Mouse (Mus musculus) embryonic facial prominence, embryonic 12.5 days (tissue): ENCODE data around the gene Ubald1. TPM values are rescaled to one million over a fixed set of nuclear protein-coding genes. Genes with fewer than 3 reads are reported as not detected.

ENCODE experiments used
- ATAC-seq: fragments of 200-750 bp; cut with Nextera tagmentation; 2 replicates; pipeline ENCODE4 v1.8.0; 2017; ENCODE audit not compliant: insufficient number of reproducible peaks, insufficient read depth, low FRiP score, low TSS enrichment
- H3K27ac ChIP-seq: fragments of 300-500 bp; sonication (generic); 2 replicates; pipeline ENCODE4 v1.5.1; 2016; ENCODE audit warnings: mild to moderate bottlenecking
- H3K27me3 ChIP-seq: fragments of 300-500 bp; sonication (generic); 2 replicates; pipeline ENCODE4 v1.6.1; 2016; ENCODE audit warnings: mild to moderate bottlenecking, moderate library complexity
- H3K36me3 ChIP-seq: fragments of 300-500 bp; sonication (generic); 2 replicates; pipeline ENCODE4 v1.6.1; 2016; ENCODE audit warnings: mild to moderate bottlenecking
- H3K4me1 ChIP-seq: fragments of 300-500 bp; sonication (generic); 2 replicates; pipeline ENCODE4 v1.6.1; 2016
- H3K4me2 ChIP-seq: fragments of 300-500 bp; sonication (generic); replicated peaks from 2 replicates; pipeline ENCODE4 v1.6.1; 2016; ENCODE audit warnings: mild to moderate bottlenecking, moderate library complexity
- H3K4me3 ChIP-seq: fragments of 300-500 bp; sonication (generic); 2 replicates; pipeline ENCODE4 v1.5.1; 2016; ENCODE audit warnings: mild to moderate bottlenecking
- H3K9ac ChIP-seq: fragments of 300-500 bp; sonication (generic); 2 replicates; pipeline ENCODE4 v1.6.1; 2016; ENCODE audit warnings: mild to moderate bottlenecking, moderate library complexity
- H3K9me3 ChIP-seq: fragments of 300-500 bp; sonication (generic); 2 replicates; pipeline ENCODE4 v1.6.1; 2016; ENCODE audit warnings: mild to moderate bottlenecking, moderate library complexity
- WGBS: fragments of 180-500 bp; shearing (Covaris S2); methylation state at CpG from one replicate; pipeline ENCODE4 v1.1.7; 2016; 5-methylcytosine and 5-hydroxymethylcytosine counted together
- polyA plus RNA-seq: library from polyadenylated mRNA; unstranded; fragments of >200 nt; fragmentation: Nextera tagmentation; extraction: Ambion mirVana; gene quantifications from 2 replicates; pipeline ENCODE4 v1.2.1, GENCODE M21; 2016

Ubald1 gene
- 31.2 and 32.7 TPM in 2 replicates for polyA plus RNA-seq

DNA sequence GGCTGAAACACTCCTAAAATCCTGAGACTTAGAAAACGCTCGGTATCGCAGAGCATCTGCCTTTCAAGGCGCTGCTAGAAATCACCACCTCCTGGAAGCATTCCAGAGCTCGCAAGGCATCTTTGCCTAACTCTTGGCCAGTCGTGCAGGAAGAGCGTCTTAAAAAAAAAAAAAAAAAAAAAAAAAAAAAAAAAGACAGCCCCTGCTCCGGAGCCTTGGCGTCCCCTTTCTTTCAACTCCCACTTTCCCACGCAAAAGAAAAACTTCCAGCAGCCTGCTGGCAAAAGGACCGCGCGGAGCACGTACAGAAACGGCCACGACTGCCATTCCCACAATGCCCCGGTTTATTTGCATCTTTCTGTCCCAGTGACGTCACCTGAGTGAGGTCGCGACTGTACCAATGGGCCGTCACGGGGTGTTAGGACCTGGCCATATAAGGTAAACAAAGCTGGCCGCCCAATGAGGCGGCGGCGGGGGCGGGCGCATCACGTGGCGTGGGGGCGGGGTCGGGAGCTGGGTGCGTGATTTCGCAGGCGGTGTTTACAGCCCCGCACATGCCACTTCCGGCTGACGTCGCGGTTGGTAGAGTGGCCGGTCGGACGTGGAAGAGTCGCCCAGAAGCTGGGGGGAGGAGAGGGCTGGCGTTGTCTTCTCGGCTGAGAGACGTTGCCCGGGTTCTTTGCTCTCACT lies at the start of gene Ubald1:
Gene Ubald1 (minus strand): TSS at position 180 of the 690 bp plus-strand sequence.
- H3K4me1 ChIP-seq = peaks cover 20% of the 10 kb centered on the region
- ATAC-seq = peak; percentile 74
- H3K9me3 ChIP-seq = no peaks in the 10 kb centered on the region
- WGBS = 1% methylated on average over 48 of the region's 48 CpGs
- H3K4me2 ChIP-seq = peak within 1 kb of the TSS; percentile 82
- peak within 1 kb of the TSS; percentile 99 for H3K27ac ChIP-seq
- peak within 1 kb of the TSS; percentile 88 for H3K4me3 ChIP-seq
- H3K9ac ChIP-seq = peak within 1 kb of the TSS; percentile 87
- H3K27me3 ChIP-seq = no peaks in the 10 kb centered on the region
- peaks cover 9% of the 10 kb centered on the region for H3K36me3 ChIP-seq

GRCm38 (mm10) chr16:4928474-4928873 lies 48.4 kb upstream of the Ubald1 start:
- Histone ChIP-seq H3K4me2 (no peak overlapping the region), H3K4me1 (no peaks in the 10 kb centered on the region), H3K27ac (no peak overlapping the region), H3K27me3 (no peaks in the 10 kb centered on the region), H3K4me3 (no peak overlapping the region), H3K36me3 (peaks cover 84% of the 10 kb centered on the region), H3K9ac (no peak overlapping the region), H3K9me3 (no peaks in the 10 kb centered on the region)
- 89% methylated on average over 2 of the region's 2 CpGs for WGBS
- no peak for ATAC-seq

- H3K27me3 ChIP-seq = no peaks in the 10 kb centered on the region
- no peak for ATAC-seq
- H3K36me3 ChIP-seq = peaks cover 84% of the 10 kb centered on the region
- H3K4me2 ChIP-seq = no peak overlapping the region
- H3K9me3 ChIP-seq = no peaks in the 10 kb centered on the region
- H3K4me1 ChIP-seq = no peaks in the 10 kb centered on the region
- WGBS = 90% methylated on average over 7 of the region's 7 CpGs
- H3K27ac ChIP-seq = no peak overlapping the region
- H3K9ac ChIP-seq = no peak overlapping the region
- no peak overlapping the region for H3K4me3 ChIP-seq
Measured at GRCm38 (mm10) chr16:4927967-4928366, 47.9 kb upstream of the Ubald1 start.

GRCm38 (mm10) chr16:4923996-4924395 lies 43.9 kb upstream of the Ubald1 start:
- Histone ChIP-seq H3K9me3 (no peaks in the 10 kb centered on the region), H3K9ac (no peak overlapping the region), H3K27me3 (no peaks in the 10 kb centered on the region), H3K4me1 (no peaks in the 10 kb centered on the region), H3K27ac (no peak overlapping the region), H3K4me3 (no peak overlapping the region), H3K36me3 (peaks cover 75% of the 10 kb centered on the region), H3K4me2 (no peak overlapping the region)
- 94% methylated on average over 5 of the region's 5 CpGs for WGBS
- no peak for ATAC-seq

DNA sequence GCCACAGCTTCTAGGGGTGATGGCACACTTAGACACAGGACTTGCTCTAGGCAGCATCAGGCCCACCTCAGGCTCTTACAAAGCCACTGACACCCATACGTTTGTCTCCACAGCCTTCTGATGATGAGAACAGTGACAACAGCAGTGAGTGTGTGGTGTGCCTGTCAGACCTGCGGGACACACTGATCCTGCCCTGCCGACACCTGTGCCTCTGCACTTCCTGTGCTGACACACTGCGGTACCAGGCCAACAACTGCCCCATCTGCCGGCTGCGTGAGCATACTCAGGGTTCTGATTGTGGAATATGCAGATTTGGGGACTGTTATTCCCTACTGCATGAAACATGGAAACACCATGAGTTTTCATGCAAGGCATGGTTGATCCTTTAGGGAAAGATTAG lies 42.4 kb upstream of the Ubald1 start:
- no peak overlapping the region for H3K27ac ChIP-seq
- no peaks in the 10 kb centered on the region for H3K4me1 ChIP-seq
- ATAC-seq = no peak
- H3K27me3 ChIP-seq = no peaks in the 10 kb centered on the region
- 90% methylated on average over 6 of the region's 6 CpGs for WGBS
- no peak overlapping the region for H3K9ac ChIP-seq
- H3K4me2 ChIP-seq = no peak overlapping the region
- no peaks in the 10 kb centered on the region for H3K9me3 ChIP-seq
- no peak overlapping the region for H3K4me3 ChIP-seq
- H3K36me3 ChIP-seq = peaks cover 66% of the 10 kb centered on the region

- H3K4me3 ChIP-seq = no peak overlapping the region
- H3K9ac ChIP-seq = no peak overlapping the region
- no peaks in the 10 kb centered on the region for H3K4me1 ChIP-seq
- ATAC-seq = no peak
- peaks cover 69% of the 10 kb centered on the region for H3K36me3 ChIP-seq
- H3K27me3 ChIP-seq = no peaks in the 10 kb centered on the region
- no peak overlapping the region for H3K27ac ChIP-seq
- 78% methylated on average over 4 of the region's 4 CpGs for WGBS
- no peak overlapping the region for H3K4me2 ChIP-seq
- H3K9me3 ChIP-seq = no peaks in the 10 kb centered on the region
Measured at GRCm38 (mm10) chr16:4920556-4920955, 40.4 kb upstream of the Ubald1 start.

DNA sequence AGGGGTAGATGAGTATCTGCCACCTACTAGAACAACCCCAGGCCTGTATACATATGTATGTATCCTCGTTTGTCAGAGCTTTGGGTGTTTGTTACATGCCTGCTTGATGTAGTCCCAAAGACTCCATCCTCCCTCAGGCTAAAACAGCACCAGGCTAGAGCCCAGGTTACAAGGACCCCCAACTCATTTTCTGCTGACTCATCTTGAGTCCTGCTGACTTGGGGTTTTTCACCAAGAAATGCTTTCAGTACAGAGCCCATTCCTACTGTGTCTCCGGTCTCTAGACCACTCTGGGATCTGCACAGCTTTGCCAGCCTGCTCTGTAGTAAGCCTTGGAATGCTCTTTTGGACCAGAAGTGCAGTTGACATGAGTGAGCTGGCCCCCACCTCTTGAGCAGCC lies 36.5 kb upstream of the Ubald1 start:
- Histone ChIP-seq H3K4me2 (no peak overlapping the region), H3K9me3 (no peaks in the 10 kb centered on the region), H3K4me1 (peaks cover 3% of the 10 kb centered on the region; the same call in 1 of the 2 replicates), H3K4me3 (no peak overlapping the region), H3K36me3 (peaks cover 59% of the 10 kb centered on the region), H3K27me3 (no peaks in the 10 kb centered on the region), H3K27ac (no peak overlapping the region), H3K9ac (no peak overlapping the region)
- 84% methylated on average over 2 of the region's 2 CpGs for WGBS
- ATAC-seq = no peak

DNA sequence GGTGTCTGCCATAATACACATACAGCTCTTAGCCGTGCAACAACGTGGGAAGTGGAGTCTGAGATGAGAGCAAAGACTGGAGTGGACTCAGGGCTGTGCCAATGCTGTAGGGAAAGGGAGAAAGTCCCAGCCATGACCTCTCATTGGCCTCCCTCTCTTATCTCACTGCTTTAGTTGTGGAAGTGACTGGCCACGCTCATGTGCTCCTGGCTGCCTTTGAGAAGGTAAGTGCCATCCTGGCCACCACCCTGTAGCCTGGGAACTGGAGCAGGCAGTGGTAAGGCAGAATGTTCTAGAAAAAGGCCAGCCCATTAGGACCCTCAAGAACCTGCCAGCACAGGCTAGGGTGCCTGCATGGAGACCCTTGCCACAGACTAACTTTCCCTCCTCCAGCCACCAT lies 35.8 kb upstream of the Ubald1 start:
- H3K9me3 ChIP-seq = no peaks in the 10 kb centered on the region
- no peak for ATAC-seq
- peaks cover 66% of the 10 kb centered on the region for H3K36me3 ChIP-seq
- no peak overlapping the region for H3K27ac ChIP-seq
- WGBS = 92% methylated on average over 3 of the region's 3 CpGs
- no peak overlapping the region for H3K4me3 ChIP-seq
- H3K4me1 ChIP-seq = peaks cover 3% of the 10 kb centered on the region; the same call in 1 of the 2 replicates
- no peak overlapping the region for H3K4me2 ChIP-seq
- no peaks in the 10 kb centered on the region for H3K27me3 ChIP-seq
- no peak overlapping the region for H3K9ac ChIP-seq

DNA sequence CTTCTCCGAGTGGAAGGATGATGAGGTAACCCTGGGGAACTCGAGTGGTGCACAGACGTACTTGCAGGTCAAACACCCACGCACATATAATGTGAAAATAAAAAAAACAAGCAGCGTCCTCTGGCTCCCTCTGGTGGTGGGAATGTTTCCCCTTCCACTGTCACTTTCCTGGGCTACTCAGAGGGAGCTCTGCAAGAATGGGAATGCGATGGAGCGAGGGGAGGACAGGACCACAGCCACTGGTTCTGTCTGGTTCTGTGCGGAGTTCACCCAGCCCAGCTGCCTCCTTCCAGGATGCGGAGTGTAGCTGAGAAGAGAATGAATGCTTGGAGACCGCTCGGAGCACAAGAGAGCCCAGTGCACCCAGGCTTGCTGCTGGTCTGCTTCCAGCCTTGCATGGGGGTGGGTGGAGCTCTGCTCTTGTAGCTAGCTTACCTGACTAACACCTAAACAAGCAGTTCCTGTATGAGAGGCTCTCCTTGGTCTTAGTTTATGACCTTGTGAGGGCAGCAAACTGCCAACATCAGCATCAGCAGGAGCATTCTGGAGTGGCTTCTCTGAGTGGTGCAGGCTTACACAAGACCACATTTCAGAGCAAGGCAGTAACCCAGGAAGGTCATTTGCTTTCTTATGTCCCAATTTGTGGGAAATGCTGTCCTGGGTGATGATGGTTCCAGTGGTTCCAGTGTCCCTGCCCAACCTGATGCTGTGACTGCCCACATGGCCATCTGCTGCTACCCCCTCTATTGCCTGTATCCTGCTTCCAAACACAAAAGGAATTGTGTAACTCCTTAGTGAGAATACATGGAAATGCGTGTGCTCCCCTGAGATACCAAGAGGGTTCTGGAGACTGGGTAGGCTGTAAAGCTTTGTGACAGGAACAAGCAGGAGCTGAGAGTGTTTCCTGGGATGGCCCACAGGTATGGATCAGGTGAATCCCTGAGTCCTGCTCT lies 33.9 kb upstream of the Ubald1 start:
- 34% methylated on average over 12 of the region's 12 CpGs for WGBS

DNA sequence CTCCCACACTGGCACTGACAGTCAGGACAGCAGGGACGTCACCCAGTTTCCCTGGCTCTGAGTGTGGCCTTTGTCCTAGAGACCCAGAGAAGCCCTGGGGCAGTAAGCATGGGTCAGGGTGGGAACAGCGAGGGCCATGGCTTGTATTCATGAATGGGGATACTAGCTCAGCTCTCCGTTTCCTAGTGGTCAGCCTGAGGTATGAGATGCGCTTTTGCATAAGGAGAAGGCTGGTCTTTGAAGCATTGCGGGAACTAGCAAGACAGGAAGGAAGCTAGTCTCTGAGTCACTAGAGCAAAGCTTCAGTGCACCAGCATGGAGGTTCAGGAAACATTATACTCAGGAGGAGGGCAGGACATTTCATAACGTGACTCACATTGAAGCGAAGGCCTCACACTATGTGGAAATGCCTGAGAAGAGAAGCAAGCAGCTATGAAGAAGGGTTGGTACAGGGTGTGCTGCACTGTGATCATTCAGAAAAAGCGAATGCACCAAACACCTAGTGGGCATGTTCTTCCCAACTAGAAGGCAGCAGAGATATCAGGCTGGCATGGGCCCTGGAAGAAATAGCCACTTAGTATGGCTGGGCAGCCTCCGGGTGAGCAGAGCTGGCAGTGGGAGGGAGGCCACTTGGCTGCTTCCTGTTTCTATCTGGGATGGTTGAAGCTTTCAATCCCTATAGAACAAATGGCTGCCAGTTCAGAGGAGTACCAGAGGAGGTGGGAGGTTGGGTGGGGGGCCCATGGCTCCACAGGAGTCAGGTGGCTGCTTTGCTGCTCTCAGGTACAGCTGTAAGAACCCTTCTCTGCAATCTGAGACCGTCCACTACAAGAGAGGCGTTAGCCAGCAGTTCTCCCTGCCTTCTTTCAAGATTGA lies 33.0 kb upstream of the Ubald1 start:
- 54% methylated on average over 11 of the region's 11 CpGs for WGBS
- H3K9me3 ChIP-seq = no peaks in the 10 kb centered on the region
- H3K4me1 ChIP-seq = peaks cover 3% of the 10 kb centered on the region; the same call in 1 of the 2 replicates
- H3K9ac ChIP-seq = no peak overlapping the region
- H3K27me3 ChIP-seq = no peaks in the 10 kb centered on the region
- peak overlapping the region; percentile 61 for H3K27ac ChIP-seq
- H3K36me3 ChIP-seq = peaks cover 75% of the 10 kb centered on the region
- ATAC-seq = no peak; the same call in 1 of the 2 replicates
- H3K4me3 ChIP-seq = no peak overlapping the region
- no peak overlapping the region for H3K4me2 ChIP-seq

More for the DNA sequence above, 33.9 kb upstream of the Ubald1 start:
- H3K27ac ChIP-seq = 0 out of 2 replicates have a peak overlapping the region, but pooled peaks have one; percentile 61
- no peak overlapping the region for H3K9ac ChIP-seq
- H3K4me1 ChIP-seq = peaks cover 3% of the 10 kb centered on the region; the same call in 1 of the 2 replicates
- H3K4me2 ChIP-seq = no peak overlapping the region
- no peak overlapping the region for H3K4me3 ChIP-seq
- ATAC-seq = peak; percentile 57
- H3K27me3 ChIP-seq = no peaks in the 10 kb centered on the region
- H3K36me3 ChIP-seq = peaks cover 71% of the 10 kb centered on the region
- no peaks in the 10 kb centered on the region for H3K9me3 ChIP-seq

- Histone ChIP-seq H3K27ac (0 out of 2 replicates have a peak overlapping the region, but pooled peaks have one; percentile 61), H3K27me3 (no peaks in the 10 kb centered on the region)
- ATAC-seq = no peak
Measured at GRCm38 (mm10) chr16:4912074-4912648, 32.0 kb upstream of the Ubald1 start.

More at GRCm38 (mm10) chr16:4912074-4912648, 32.0 kb upstream of the Ubald1 start:
- Histone ChIP-seq H3K36me3 (peaks cover 71% of the 10 kb centered on the region), H3K4me3 (no peak overlapping the region), H3K4me2 (no peak overlapping the region), H3K4me1 (peaks cover 3% of the 10 kb centered on the region; the same call in 1 of the 2 replicates), H3K9me3 (no peaks in the 10 kb centered on the region), H3K9ac (no peak overlapping the region)
- WGBS = 72% methylated on average over 10 of the region's 10 CpGs
